Mouse (Mus musculus) MEL (cell line): Measurements from ENCODE around the gene Egfr. TPM values are rescaled to one million over a fixed set of nuclear protein-coding genes. Genes with fewer than 3 reads are reported as not detected.
A peak's percentile ranks its signal among the peaks of the same experiment; 100 is the strongest.

ENCODE experiments used
- DNase-seq: peaks from one replicate; pipeline ENCODE4 v3.0.0; 2011; ENCODE audit warnings: low read depth, low spot score
- H3K27ac ChIP-seq: 2 replicates; pipeline ENCODE4 v1.5.1; 2012; ENCODE audit warnings: low read depth, mild to moderate bottlenecking, control low read depth, low read length, moderate library complexity; ENCODE audit not compliant: control insufficient read depth
- H3K27me3 ChIP-seq, 2 experiments: fragments of 150-350 bp in 1 of 2; sonication (generic) in 1 of 2; 2 replicates each; pipeline ENCODE4 v1.6.1; 2012; ENCODE audit warnings: low read length in 2 of 2, mild to moderate bottlenecking in 2 of 2, improper control_type of control experiment in 1 of 2, moderate library complexity in 1 of 2; ENCODE audit not compliant: insufficient read depth in 2 of 2, control insufficient read depth in 1 of 2
- H3K36me3 ChIP-seq, 2 experiments: 2 replicates each; pipeline ENCODE4 v1.6.1; 2012 to 2014; ENCODE audit warnings: low read length in 2 of 2, improper control_type of control experiment in 1 of 2, inconsistent platforms in 1 of 2, mild to moderate bottlenecking in 1 of 2; ENCODE audit not compliant: insufficient read depth in 2 of 2, control insufficient read depth in 1 of 2
- H3K4me1 ChIP-seq, 2 experiments: fragments of 150-350 bp in 1 of 2; sonication (generic) in 1 of 2; 2 replicates each; pipeline ENCODE4 v1.6.1; 2012; ENCODE audit warnings: low read length in 2 of 2, improper control_type of control experiment in 1 of 2, mild to moderate bottlenecking in 1 of 2; ENCODE audit not compliant: insufficient read depth in 2 of 2, control insufficient read depth in 1 of 2
- H3K4me3 ChIP-seq, 2 experiments: fragments of 150-350 bp in 1 of 2; sonication (generic) in 1 of 2; 2 replicates each; pipeline ENCODE4 v1.5.1; 2012; ENCODE audit warnings: low read depth in 2 of 2, low read length in 2 of 2, mild to moderate bottlenecking in 2 of 2, moderate library complexity in 2 of 2, control low read depth in 1 of 2, improper control_type of control experiment in 1 of 2; ENCODE audit not compliant: control insufficient read depth in 1 of 2, insufficient read depth in 1 of 2
- H3K79me2 ChIP-seq: 2 replicates; pipeline ENCODE4 v1.6.1; 2012; ENCODE audit warnings: mild to moderate bottlenecking, low read length, moderate library complexity; ENCODE audit not compliant: control insufficient read depth, poor library complexity, insufficient read depth
- H3K9ac ChIP-seq: 2 replicates; pipeline ENCODE4 v1.6.1; 2012; ENCODE audit warnings: low read depth, mild to moderate bottlenecking, control low read depth, low read length, moderate library complexity; ENCODE audit not compliant: control insufficient read depth, poor library complexity, severe bottlenecking
- H3K9me3 ChIP-seq: fragments of 150-350 bp; sonication (generic); replicated peaks from 2 replicates; pipeline ENCODE4 v1.6.1; 2012; ENCODE audit warnings: mild to moderate bottlenecking, low read length, improper control_type of control experiment, moderate library complexity; ENCODE audit not compliant: insufficient read depth
- CHD1 ChIP-seq: IDR thresholded peaks from 2 replicates; pipeline ENCODE4 v1.6.1; 2012; ENCODE audit warnings: low read depth, mild to moderate bottlenecking, inconsistent platforms, low read length, improper control_type of control experiment
- CTCF ChIP-seq, 3 experiments: IDR thresholded peaks in 2 of 3; conservative IDR thresholded peaks in 1 of 3; 2 replicates each; pipeline ENCODE4 v1.5.1; 2011 to 2012; ENCODE audit warnings: low read length in 3 of 3, low read depth in 2 of 3, mild to moderate bottlenecking in 2 of 3, improper control_type of control experiment in 1 of 3, inconsistent platforms in 1 of 3, mixed read lengths in 1 of 3, moderate library complexity in 1 of 3; ENCODE audit not compliant: control insufficient read depth in 1 of 3, insufficient read depth in 1 of 3, poor library complexity in 1 of 3, severe bottlenecking in 1 of 3
- E2F4 ChIP-seq: IDR thresholded peaks from 2 replicates; pipeline ENCODE4 v1.6.1; 2011; ENCODE audit warnings: low read depth, low read length, improper control_type of control experiment, borderline replicate concordance
- ELF1 ChIP-seq: IDR thresholded peaks from 2 replicates; pipeline ENCODE4 v1.6.1; 2014; ENCODE audit warnings: low read depth, mild to moderate bottlenecking, inconsistent platforms, low read length, improper control_type of control experiment, moderate library complexity
- EP300 ChIP-seq, 2 experiments: IDR thresholded peaks; 2 replicates each; pipeline ENCODE4 v1.6.1; 2011; ENCODE audit warnings: improper control_type of control experiment in 2 of 2, low read length in 2 of 2, low read depth in 1 of 2, mild to moderate bottlenecking in 1 of 2
- ETS1 ChIP-seq: IDR thresholded peaks from 2 replicates; pipeline ENCODE4 v1.6.1; 2012; ENCODE audit warnings: low read depth, mild to moderate bottlenecking, inconsistent platforms, low read length, improper control_type of control experiment, moderate library complexity
- GATA1 ChIP-seq: IDR thresholded peaks from 2 replicates; pipeline ENCODE4 v1.6.1; 2011; ENCODE audit warnings: low read depth, low read length, improper control_type of control experiment
- HCFC1 ChIP-seq: IDR thresholded peaks from 2 replicates; pipeline ENCODE4 v1.6.1; 2012; ENCODE audit warnings: low read depth, mild to moderate bottlenecking, inconsistent platforms, low read length, improper control_type of control experiment, moderate library complexity
- KAT2A ChIP-seq: conservative IDR thresholded peaks from 2 replicates; pipeline ENCODE4 v1.6.1; 2012; ENCODE audit warnings: low read depth, low read length, improper control_type of control experiment, inconsistent platforms
- MAFK ChIP-seq: IDR thresholded peaks from 2 replicates; pipeline ENCODE4 v1.6.1; 2011; ENCODE audit warnings: low read depth, mild to moderate bottlenecking, low read length, improper control_type of control experiment, borderline replicate concordance
- MAX ChIP-seq: IDR thresholded peaks from 2 replicates; pipeline ENCODE4 v1.6.1; 2011; ENCODE audit warnings: low read length, improper control_type of control experiment
- MXI1 ChIP-seq: IDR thresholded peaks from 2 replicates; pipeline ENCODE4 v1.6.1; 2011; ENCODE audit warnings: mild to moderate bottlenecking, low read depth, low read length, improper control_type of control experiment
- MYC ChIP-seq: IDR thresholded peaks from 2 replicates; pipeline ENCODE4 v1.6.1; 2011; ENCODE audit warnings: low read depth, mild to moderate bottlenecking, low read length, improper control_type of control experiment, moderate library complexity
- NELFE ChIP-seq: IDR thresholded peaks from 2 replicates; pipeline ENCODE4 v1.6.1; 2011; ENCODE audit warnings: low read depth, low read length, improper control_type of control experiment
- NRF1 ChIP-seq: IDR thresholded peaks from 2 replicates; pipeline ENCODE4 v1.6.1; 2014; ENCODE audit warnings: low read depth, mild to moderate bottlenecking, inconsistent platforms, low read length, improper control_type of control experiment, moderate library complexity; ENCODE audit not compliant: poor library complexity, insufficient read depth, severe bottlenecking
- POLR2A ChIP-seq, 2 experiments: IDR thresholded peaks; 2 replicates each; pipeline ENCODE4 v1.6.1; 2011 to 2012; ENCODE audit warnings: low read length in 2 of 2, mild to moderate bottlenecking in 2 of 2, control low read depth in 1 of 2, improper control_type of control experiment in 1 of 2, low read depth in 1 of 2, moderate library complexity in 1 of 2; ENCODE audit not compliant: control insufficient read depth in 1 of 2, insufficient read depth in 1 of 2, poor library complexity in 1 of 2
- POLR2AphosphoS2 ChIP-seq: IDR thresholded peaks from 2 replicates; pipeline ENCODE4 v1.6.1; 2011; ENCODE audit warnings: low read length, improper control_type of control experiment
- POLR2AphosphoS5 ChIP-seq: IDR thresholded peaks from 2 replicates; pipeline ENCODE4 v1.6.1; 2012; ENCODE audit warnings: low read depth, borderline replicate concordance, mild to moderate bottlenecking, inconsistent platforms, low read length, moderate library complexity, mixed read lengths
- RAD21 ChIP-seq: IDR thresholded peaks from 2 replicates; pipeline ENCODE4 v1.6.1; 2011; ENCODE audit warnings: mild to moderate bottlenecking, low read depth, low read length, improper control_type of control experiment
- SIN3A ChIP-seq: IDR thresholded peaks from 2 replicates; pipeline ENCODE4 v1.6.1; 2012; ENCODE audit warnings: low read length, improper control_type of control experiment, inconsistent platforms
- SMC3 ChIP-seq: IDR thresholded peaks from 2 replicates; pipeline ENCODE4 v1.6.1; 2011; ENCODE audit warnings: low read depth, low read length, improper control_type of control experiment
- TAL1 ChIP-seq: IDR thresholded peaks from 2 replicates; pipeline ENCODE4 v1.6.1; 2012; ENCODE audit warnings: mild to moderate bottlenecking, inconsistent platforms, low read length, moderate library complexity, mixed read lengths
- TBP ChIP-seq: IDR thresholded peaks from 2 replicates; pipeline ENCODE4 v1.8.0; 2011; ENCODE audit warnings: low read depth, low read length, improper control_type of control experiment
- TCF12 ChIP-seq: IDR thresholded peaks from 2 replicates; pipeline ENCODE4 v1.6.1; 2014; ENCODE audit warnings: low read depth, mild to moderate bottlenecking, inconsistent platforms, low read length, improper control_type of control experiment, moderate library complexity
- USF1 ChIP-seq: IDR thresholded peaks from 2 replicates; pipeline ENCODE4 v1.6.1; 2014; ENCODE audit warnings: low read depth, mild to moderate bottlenecking, inconsistent platforms, low read length, improper control_type of control experiment, moderate library complexity
- USF2 ChIP-seq, 2 experiments: IDR thresholded peaks; 2 replicates each; pipeline ENCODE4 v1.6.1; 2011 to 2012; ENCODE audit warnings: improper control_type of control experiment in 2 of 2, low read length in 2 of 2, borderline replicate concordance in 1 of 2, inconsistent platforms in 1 of 2, low read depth in 1 of 2, mild to moderate bottlenecking in 1 of 2; ENCODE audit not compliant: insufficient read depth in 1 of 2
- ZMIZ1 ChIP-seq: IDR thresholded peaks from 2 replicates; pipeline ENCODE4 v1.6.1; 2012; ENCODE audit warnings: low read depth, mild to moderate bottlenecking, inconsistent platforms, low read length, improper control_type of control experiment, moderate library complexity
- polyA plus RNA-seq, 2 experiments: library from polyadenylated mRNA; stranded (reverse) in 1 of 2; unstranded in 1 of 2; fragments of >175 nt in 1 of 2; fragments of >200 nt in 1 of 2; gene quantifications; 2 replicates each; pipeline versions ENCODE4 v1.2.1 to v1.2.4; 2012; ENCODE audit warnings: low replicate concordance in 2 of 2, low read depth in 1 of 2; ENCODE audit not compliant: insufficient read length in 2 of 2, insufficient read depth in 1 of 2, missing spikeins in 1 of 2
- total RNA-seq: library from RNA; depleted of rRNA; stranded (reverse); fragments of 300-350 nt; gene quantifications from 2 replicates; pipeline ENCODE4 v1.2.3, GENCODE M21; 2012

The Egfr gene
- total and polyA plus RNA-seq, 3 experiments = not detected

DNA sequence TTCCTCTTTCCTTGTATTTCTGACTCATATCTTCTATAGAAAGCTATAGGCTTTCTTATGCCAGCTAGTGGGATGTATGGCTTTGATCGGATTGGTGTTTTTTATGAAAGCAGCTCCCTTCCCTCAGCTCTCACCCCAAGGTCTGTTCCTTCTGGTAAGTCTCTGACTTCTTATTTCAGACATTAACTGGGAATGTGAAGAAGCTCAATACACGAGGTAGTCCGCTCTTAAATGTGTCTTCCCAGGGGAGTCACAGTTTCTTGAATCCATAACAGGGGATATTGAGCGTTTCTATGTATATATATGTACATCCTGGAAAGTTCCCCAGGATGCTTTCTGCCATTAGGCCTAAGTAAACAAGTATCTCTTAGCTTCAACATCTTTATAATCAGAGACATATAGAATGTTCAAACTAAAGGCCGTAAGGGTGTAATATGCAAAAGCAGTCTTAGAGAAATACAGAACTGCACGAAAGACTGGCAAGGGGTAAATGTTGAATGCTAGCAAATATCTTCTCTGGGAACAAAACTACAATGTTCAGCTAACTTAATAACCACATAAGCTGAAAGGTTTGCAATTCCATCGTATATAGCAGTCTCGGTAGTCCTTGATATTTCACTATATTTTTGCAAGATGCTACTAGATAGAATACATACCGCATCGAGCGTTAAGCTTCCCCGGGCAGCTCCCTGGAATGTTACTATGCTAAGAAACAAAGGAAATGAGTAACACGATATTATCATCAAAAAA is 198.4 kb downstream of the Egfr start:
- H3K4me1 ChIP-seq = peaks cover 2 to 9% of the 10 kb centered on the region in 2 experiments; a peak in 3 of 4 replicates
- no peaks in the 10 kb centered on the region for H3K27me3 ChIP-seq
- H3K9ac ChIP-seq = peak overlapping the region; percentile 69
- peak overlapping the region; percentile 35 to 64 for H3K4me3 ChIP-seq
- TF ChIP-seq CHD1 (peak; percentile 96; the same call in 1 of the 2 replicates), RAD21 (no peak), MAX (peak; percentile 53; the same call in 1 of the 2 replicates), MXI1 (0 out of 2 replicates have a peak, but pooled peaks have one; percentile 12), TCF12 (0 out of 2 replicates have a peak, but pooled peaks have one; percentile 28), SIN3A (0 out of 2 replicates have a peak, but pooled peaks have one; percentile 19), ETS1 (no peak), MYC (0 out of 2 replicates have a peak, but pooled peaks have one; percentile 27), GATA1 (no peak)
- peaks cover 8% of the 10 kb centered on the region for H3K79me2 ChIP-seq
- DNase-seq = peak; percentile 80
- no peaks in the 10 kb centered on the region for H3K9me3 ChIP-seq
- peaks cover 0 to 30% of the 10 kb centered on the region in 2 experiments; a peak in 2 of 4 replicates for H3K36me3 ChIP-seq
- H3K27ac ChIP-seq = peak overlapping the region; percentile 64

DNA sequence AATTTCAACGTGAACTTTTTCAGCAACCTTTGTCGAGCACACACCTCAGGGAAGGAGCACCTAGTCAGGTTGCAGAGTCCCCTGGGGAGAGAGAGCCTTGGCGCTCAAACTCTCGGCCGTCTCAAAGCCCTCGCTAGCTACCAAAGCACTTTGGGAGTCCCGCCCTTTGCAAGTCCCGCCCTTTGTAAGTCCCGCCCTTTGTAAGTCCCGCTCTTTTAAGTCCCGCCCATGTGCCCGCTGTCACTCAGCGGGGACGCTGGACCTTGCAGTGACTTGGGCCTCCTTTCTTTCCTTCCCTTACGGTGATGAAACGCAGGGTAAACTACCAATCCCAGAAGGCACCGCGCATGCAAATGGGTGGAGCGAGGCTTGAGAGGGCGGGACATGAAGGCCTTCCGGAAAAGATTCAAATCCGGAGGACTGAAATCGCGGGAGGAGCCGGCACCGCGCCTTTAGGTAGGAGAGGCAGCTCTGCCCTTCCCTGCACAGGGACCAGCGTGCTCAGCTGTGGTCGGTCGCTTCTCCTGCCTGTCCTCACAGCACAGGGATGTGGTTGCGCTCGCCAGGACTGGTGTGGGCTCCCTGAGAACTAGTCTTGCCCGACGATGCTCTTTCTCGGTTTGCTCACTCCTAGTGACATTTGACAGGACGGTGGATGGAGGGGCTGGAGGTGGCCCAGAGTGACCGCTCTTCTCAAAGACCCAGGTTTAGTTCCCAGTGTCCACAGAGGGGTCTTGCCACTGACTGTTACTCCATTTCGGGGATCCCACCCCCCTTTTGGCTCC is 199.2 kb downstream of the Egfr start, which contains the start of gene Fbxo48:
Fbxo48 (plus strand) TSS at position 400 of the 785 bp plus-strand sequence.
- H3K4me1 ChIP-seq = peaks cover 2 to 13% of the 10 kb centered on the region in 2 experiments; a peak in 2 of 4 replicates
- no peaks in the 10 kb centered on the region for H3K9me3 ChIP-seq
- peak within 1 kb of the TSS; percentile 76 for H3K9ac ChIP-seq
- H3K4me3 ChIP-seq = peak within 1 kb of the TSS; percentile 52 to 64
- H3K27me3 ChIP-seq = no peaks in the 10 kb centered on the region
- H3K36me3 ChIP-seq = peaks cover 0 to 31% of the 10 kb centered on the region in 2 experiments; a peak in 2 of 4 replicates
- peaks cover 10% of the 10 kb centered on the region for H3K79me2 ChIP-seq
- peak within 1 kb of the TSS; percentile 69 for H3K27ac ChIP-seq
- peak; percentile 100 for DNase-seq
- TF ChIP-seq POLR2AphosphoS5 (no peak), ZMIZ1 (peak; percentile 98), USF2 (IDR thresholded peaks at IDR 0.05; ENCODE audit: borderline replicate concordance in 1 of 2, insufficient read depth in 1 of 2, low read depth in 1 of 2, low read length in 2 of 2) (no peak), MXI1 (peak; percentile 87), USF1 (peak; percentile 42; the same call in 1 of the 2 replicates), NELFE (peak; percentile 96), MAFK (no peak), SIN3A (peak; percentile 87), TBP (peak; percentile 87), EP300 (IDR thresholded peaks at IDR 0.05; ENCODE audit: low read depth in 1 of 2, low read length in 2 of 2) (0 out of 4 replicates have a peak, but pooled peaks have one; percentile 19 to 32), SMC3 (no peak), POLR2A (IDR thresholded peaks at IDR 0.05; ENCODE audit: control insufficient read depth in 1 of 2, insufficient read depth in 1 of 2, low read depth in 1 of 2, low read length in 2 of 2, poor library complexity in 1 of 2) (peak; percentile 95 to 99), POLR2AphosphoS2 (peak; percentile 91), TAL1 (no peak), ETS1 (no peak), E2F4 (peak; percentile 96), NRF1 (0 out of 2 replicates have a peak, but pooled peaks have one; percentile 3), CTCF (IDR thresholded peaks at IDR 0.05 in 2 of 3, conservative IDR thresholded peaks at IDR 0.05 in 1 of 3; ENCODE audit: control insufficient read depth in 1 of 3, insufficient read depth in 1 of 3, low read depth in 2 of 3, low read length in 3 of 3, poor library complexity in 1 of 3, severe bottlenecking in 1 of 3) (no peak), TCF12 (no peak; the same call in 1 of the 2 replicates), HCFC1 (peak; percentile 94), KAT2A (peak; percentile 89), MAX (peak; percentile 38; the same call in 1 of the 2 replicates), ELF1 (peak; percentile 95)
